Mouse (Mus musculus) liver, embryonic 14.5 days (tissue): Measurements from ENCODE around the gene Gm44596.

ENCODE experiments used
- CTCF ChIP-seq: IDR thresholded peaks from 2 replicates; pipeline ENCODE4 v1.5.1; 2016; ENCODE audit warnings: antibody characterized with exemption, low read depth, control low read depth
- EP300 ChIP-seq: IDR thresholded peaks from 2 replicates; pipeline ENCODE4 v1.6.1; 2016; ENCODE audit warnings: antibody characterized with exemption, low read depth

DNA sequence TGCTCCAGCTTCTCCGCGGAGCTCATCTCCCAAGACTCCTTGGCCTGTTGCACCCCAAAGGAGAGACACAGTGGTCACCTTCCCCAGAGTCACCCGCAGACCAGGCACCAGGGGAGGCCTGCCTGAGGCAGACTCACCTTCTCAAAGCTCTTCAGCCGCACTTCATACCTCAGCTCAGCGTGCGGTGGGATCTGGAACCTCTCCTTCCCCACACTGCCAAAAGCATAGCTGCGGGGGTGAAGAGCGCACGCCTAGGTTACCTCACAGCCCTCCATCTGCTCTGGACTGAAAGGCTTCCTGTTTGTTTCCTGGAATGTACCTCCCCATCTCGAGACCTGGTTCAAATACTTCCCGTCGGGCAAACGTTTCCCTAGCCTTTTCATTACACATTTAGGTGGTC, 58.3 kb downstream of the Gm44596 start:
- TF ChIP-seq CTCF, result no peak
- TF ChIP-seq EP300, result no peak
